Mouse (Mus musculus) testis, adult 2 months (tissue): ENCODE measurements around the gene Nmt1. TPM values are rescaled to one million over a fixed set of nuclear protein-coding genes. Genes with fewer than 3 reads are reported as not detected.

Experiments used
- H3K27ac ChIP-seq: fragments of 200-500 bp; 2 replicates; pipeline ENCODE4 v1.5.1; 2012; ENCODE audit warnings: low read depth, low read length; ENCODE audit not compliant: control insufficient read depth, insufficient read depth
- H3K27me3 ChIP-seq: fragments of 200-500 bp; 2 replicates; pipeline ENCODE4 v1.6.1; 2012; ENCODE audit warnings: mild to moderate bottlenecking, low read length, moderate library complexity; ENCODE audit not compliant: control insufficient read depth, insufficient read depth
- H3K36me3 ChIP-seq: fragments of 200-500 bp; 2 replicates; pipeline ENCODE4 v1.6.1; 2012; ENCODE audit warnings: mild to moderate bottlenecking, low read length; ENCODE audit not compliant: control insufficient read depth, insufficient read depth
- H3K4me1 ChIP-seq: fragments of 200-500 bp; 2 replicates; pipeline ENCODE4 v1.6.1; 2012; ENCODE audit warnings: low read length; ENCODE audit not compliant: control insufficient read depth, insufficient read depth
- H3K4me3 ChIP-seq: fragments of 200-500 bp; 2 replicates; pipeline ENCODE4 v1.5.1; 2012; ENCODE audit warnings: low read depth, mild to moderate bottlenecking, low read length, moderate library complexity, mixed read lengths; ENCODE audit not compliant: control insufficient read depth
- CTCF ChIP-seq: fragments of 200-500 bp; IDR thresholded peaks from 2 replicates; pipeline ENCODE4 v1.5.1; 2012; ENCODE audit warnings: low read depth, mild to moderate bottlenecking, inconsistent platforms, low read length, moderate library complexity; ENCODE audit not compliant: control insufficient read depth, insufficient read depth, insufficient replicate concordance
- POLR2A ChIP-seq: fragments of 200-500 bp; IDR thresholded peaks from 2 replicates; pipeline ENCODE4 v1.6.1; 2012; ENCODE audit warnings: low read depth, mild to moderate bottlenecking, inconsistent platforms, low read length, moderate library complexity; ENCODE audit not compliant: control insufficient read depth
- polyA plus RNA-seq: library from polyadenylated mRNA; depleted of rRNA; stranded (reverse); fragments of >200 nt; gene quantifications from 2 replicates; pipeline ENCODE4 v1.2.3, GENCODE M21; 2012

Gene Nmt1
- polyA plus RNA-seq, 1 experiment: 97.3 TPM

- Histone ChIP-seq H3K4me1 (peaks cover 23% of the 10 kb centered on the region), H3K36me3 (no peaks in the 10 kb centered on the region), H3K27me3 (no peaks in the 10 kb centered on the region), H3K4me3 (no peak overlapping the region), H3K27ac (no peak overlapping the region)
- TF ChIP-seq POLR2A: no peak
- no peak for TF ChIP-seq CTCF
These were observed 72.4 kb downstream of the Nmt1 start for GRCm38 (mm10) chr11:103100361-103100760.

GRCm38 (mm10) chr11:103101481-103101865 lies 73.5 kb downstream of the Nmt1 start, which contains the start of the genes Plcd3 and Acbd4:
Gene Plcd3, minus strand, starts transcription at chr11:103101658.
Gene Acbd4, plus strand, starts transcription at chr11:103101682.
- Histone ChIP-seq H3K27me3 (no peaks in the 10 kb centered on the region), H3K4me1 (peaks cover 23% of the 10 kb centered on the region), H3K27ac (peak within 1 kb of the TSS; percentile 71), H3K4me3 (peak within 1 kb of the TSS; percentile 80), H3K36me3 (no peaks in the 10 kb centered on the region)
- no peak for TF ChIP-seq CTCF
- TF ChIP-seq POLR2A: peak; percentile 52; the same call in 1 of the 2 replicates

GRCm38 (mm10) chr11:103101866-103102501 lies 74.0 kb downstream of the Nmt1 start:
- Histone ChIP-seq H3K4me3 (peak overlapping the region; percentile 80), H3K27ac (peak overlapping the region; percentile 71), H3K27me3 (no peaks in the 10 kb centered on the region), H3K36me3 (no peaks in the 10 kb centered on the region), H3K4me1 (peaks cover 23% of the 10 kb centered on the region)
- TF ChIP-seq POLR2A: no peak
- no peak for TF ChIP-seq CTCF

DNA sequence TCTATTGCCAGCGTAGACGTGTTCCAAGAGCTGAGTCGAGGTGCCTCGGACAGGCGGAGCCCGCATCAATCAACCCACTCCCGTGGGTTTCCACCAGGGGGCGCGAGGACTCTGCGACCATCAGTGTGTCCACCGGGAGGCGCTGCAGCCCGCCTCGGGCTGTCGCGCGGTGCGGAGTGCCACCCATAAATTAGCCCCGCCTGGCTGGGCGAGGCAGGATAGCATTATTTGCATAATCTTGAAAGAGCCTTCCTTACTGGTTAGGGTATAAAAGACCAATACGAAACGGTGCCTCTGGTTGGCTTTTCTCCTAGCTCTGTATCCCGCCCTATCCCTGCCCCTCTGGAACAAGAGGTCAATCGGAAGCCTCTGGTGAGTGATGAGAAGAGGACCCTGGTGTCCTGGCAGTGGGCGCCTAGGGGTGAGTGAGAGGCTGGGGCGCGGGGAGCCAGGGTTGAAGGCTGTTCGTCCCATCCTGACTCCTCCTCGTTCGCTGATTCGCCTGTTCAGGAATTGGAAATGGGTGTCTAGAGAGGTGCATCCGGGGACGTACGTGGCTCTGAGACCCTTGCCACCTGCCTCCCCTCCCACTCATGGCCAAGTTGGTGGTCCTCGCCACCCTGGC lies 74.8 kb downstream of the Nmt1 start:
- Histone ChIP-seq H3K4me3 (peak overlapping the region; percentile 80), H3K27me3 (no peaks in the 10 kb centered on the region), H3K36me3 (no peaks in the 10 kb centered on the region), H3K4me1 (peaks cover 23% of the 10 kb centered on the region), H3K27ac (no peak overlapping the region)
- TF ChIP-seq POLR2A (0 out of 2 replicates have a peak, but pooled peaks have one; percentile 18), CTCF (peak; percentile 99)

- no peaks in the 10 kb centered on the region for H3K36me3 ChIP-seq
- TF ChIP-seq POLR2A: no peak
- no peak for TF ChIP-seq CTCF
- no peak overlapping the region for H3K4me3 ChIP-seq
- H3K27me3 ChIP-seq: no peaks in the 10 kb centered on the region
- peaks cover 23% of the 10 kb centered on the region for H3K4me1 ChIP-seq
- H3K27ac ChIP-seq: no peak overlapping the region
These were observed 75.6 kb downstream of the Nmt1 start for GRCm38 (mm10) chr11:103103621-103104020.

DNA sequence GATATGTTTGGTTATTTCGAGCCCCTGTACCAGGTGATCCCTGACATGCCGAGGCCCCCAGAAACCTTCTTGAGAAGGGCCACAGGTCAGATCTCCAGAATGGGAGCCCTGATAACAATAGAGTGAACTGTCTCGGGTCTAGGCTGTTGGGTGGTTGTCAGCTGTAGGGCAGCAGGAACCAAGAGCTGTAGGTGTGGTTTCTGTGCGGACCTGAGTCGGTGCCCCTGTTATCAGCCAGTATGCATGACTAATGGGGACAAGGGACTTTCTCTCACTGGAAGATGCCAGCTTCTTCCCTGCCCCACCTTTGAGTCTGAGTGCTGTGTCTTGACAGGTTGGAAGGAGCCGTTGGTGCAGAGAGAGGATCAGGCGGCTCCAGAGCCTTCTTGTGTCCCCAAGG lies 76.5 kb downstream of the Nmt1 start:
- no peak overlapping the region for H3K27ac ChIP-seq
- H3K27me3 ChIP-seq: no peaks in the 10 kb centered on the region
- peaks cover 23% of the 10 kb centered on the region for H3K4me1 ChIP-seq
- no peak overlapping the region for H3K4me3 ChIP-seq
- H3K36me3 ChIP-seq: no peaks in the 10 kb centered on the region
- no peak for TF ChIP-seq POLR2A
- no peak for TF ChIP-seq CTCF

GRCm38 (mm10) chr11:103105180-103105725 lies 77.3 kb downstream of the Nmt1 start:
- Histone ChIP-seq H3K4me1 (peaks cover 23% of the 10 kb centered on the region), H3K4me3 (no peak overlapping the region), H3K36me3 (no peaks in the 10 kb centered on the region), H3K27me3 (no peaks in the 10 kb centered on the region), H3K27ac (no peak overlapping the region)
- no peak for TF ChIP-seq POLR2A
- TF ChIP-seq CTCF: no peak
